Mouse (Mus musculus) thymus, adult 2 months (tissue): ENCODE data around the gene Rap1gap2.

Experiments
- CTCF ChIP-seq: fragments of 200-500 bp; IDR thresholded peaks from 2 replicates; pipeline ENCODE4 v1.5.1; 2012; ENCODE audit warnings: mild to moderate bottlenecking, control low read depth, low read length, moderate library complexity, borderline replicate concordance; ENCODE audit not compliant: control insufficient read depth, poor library complexity, insufficient read depth; ENCODE audit errors: extremely low read depth
- POLR2A ChIP-seq: fragments of 200-500 bp; IDR thresholded peaks from 2 replicates; pipeline ENCODE4 v1.6.1; 2012; ENCODE audit warnings: mild to moderate bottlenecking, low read length, control low read depth, moderate library complexity; ENCODE audit not compliant: control insufficient read depth, poor library complexity, insufficient read depth; ENCODE audit errors: extremely low read depth

- no peak for TF ChIP-seq POLR2A
- no peak for TF ChIP-seq CTCF
Observed at GRCm38 (mm10) chr11:74395583-74395982, 215.1 kb downstream of the Rap1gap2 start.
